Mouse (Mus musculus) ovary, postnatal 10 days (tissue): Measurements from ENCODE around the gene Zdhhc14.
A peak's percentile ranks its signal among the peaks of the same experiment; 100 is the strongest.

Source experiments
- DNase-seq: peaks from one replicate; pipeline ENCODE4 v3.0.0; 2022; ENCODE audit warnings: low spot score

Gene Zdhhc14

DNA sequence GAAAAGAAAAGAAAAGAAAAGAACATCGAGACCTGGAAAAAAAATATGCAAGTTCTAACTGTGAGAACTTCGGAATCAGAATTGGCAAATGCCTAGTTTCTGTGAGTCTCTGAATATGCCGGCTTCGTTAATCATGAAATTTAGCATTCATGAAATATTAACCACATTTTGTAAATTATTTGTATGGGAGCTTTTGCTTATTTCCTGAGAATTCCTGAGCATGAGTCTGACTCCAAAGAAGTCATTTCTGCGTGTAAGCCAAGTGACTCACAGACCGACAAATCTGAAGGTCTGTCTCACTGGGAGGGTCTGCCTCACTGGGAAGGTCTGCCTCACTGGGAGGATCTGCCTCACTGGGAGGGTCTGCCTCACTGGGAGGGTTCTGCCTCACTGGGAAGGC lies 248.7 kb downstream of the Zdhhc14 start:
- DNase-seq = no peak

DNA sequence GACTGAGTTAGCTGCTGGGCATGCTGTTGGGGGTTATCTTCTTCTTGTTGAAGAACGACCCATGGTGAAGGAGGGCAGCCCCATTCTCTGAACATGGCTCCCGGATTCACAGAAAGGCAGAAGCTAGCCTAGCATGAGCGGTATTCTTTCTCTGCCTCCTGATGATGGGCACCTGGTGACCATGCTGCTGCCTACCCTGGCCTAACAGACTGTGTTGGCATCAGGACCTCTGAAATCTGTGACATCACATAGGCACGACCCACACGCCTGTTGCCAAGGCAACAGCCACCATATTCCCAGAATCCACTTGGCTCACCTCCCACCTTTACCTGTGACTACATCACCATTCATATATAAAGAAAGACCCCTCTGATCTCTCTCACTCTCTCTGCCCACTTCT lies 251.7 kb downstream of the Zdhhc14 start:
- DNase-seq = no peak

DNA sequence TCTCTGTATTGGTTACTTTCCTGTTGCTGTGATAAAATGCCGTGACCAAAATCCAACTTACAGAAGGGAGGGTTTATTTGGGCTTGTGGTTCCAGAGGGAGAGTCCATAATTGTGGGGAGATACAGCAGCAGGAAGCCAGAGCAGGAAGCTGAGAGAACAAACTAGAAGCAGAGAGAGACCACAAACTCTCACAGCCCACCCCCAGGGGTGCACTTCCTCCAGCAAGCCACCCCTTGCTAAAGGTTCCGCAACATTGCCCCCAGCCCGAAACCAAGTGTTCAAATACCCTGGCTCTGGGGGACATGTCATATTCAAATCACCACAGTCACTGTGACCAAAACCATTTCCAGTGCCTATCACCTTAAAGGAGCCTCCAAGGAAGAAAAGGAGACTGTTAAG lies 254.0 kb downstream of the Zdhhc14 start:
- DNase-seq = no peak

DNA sequence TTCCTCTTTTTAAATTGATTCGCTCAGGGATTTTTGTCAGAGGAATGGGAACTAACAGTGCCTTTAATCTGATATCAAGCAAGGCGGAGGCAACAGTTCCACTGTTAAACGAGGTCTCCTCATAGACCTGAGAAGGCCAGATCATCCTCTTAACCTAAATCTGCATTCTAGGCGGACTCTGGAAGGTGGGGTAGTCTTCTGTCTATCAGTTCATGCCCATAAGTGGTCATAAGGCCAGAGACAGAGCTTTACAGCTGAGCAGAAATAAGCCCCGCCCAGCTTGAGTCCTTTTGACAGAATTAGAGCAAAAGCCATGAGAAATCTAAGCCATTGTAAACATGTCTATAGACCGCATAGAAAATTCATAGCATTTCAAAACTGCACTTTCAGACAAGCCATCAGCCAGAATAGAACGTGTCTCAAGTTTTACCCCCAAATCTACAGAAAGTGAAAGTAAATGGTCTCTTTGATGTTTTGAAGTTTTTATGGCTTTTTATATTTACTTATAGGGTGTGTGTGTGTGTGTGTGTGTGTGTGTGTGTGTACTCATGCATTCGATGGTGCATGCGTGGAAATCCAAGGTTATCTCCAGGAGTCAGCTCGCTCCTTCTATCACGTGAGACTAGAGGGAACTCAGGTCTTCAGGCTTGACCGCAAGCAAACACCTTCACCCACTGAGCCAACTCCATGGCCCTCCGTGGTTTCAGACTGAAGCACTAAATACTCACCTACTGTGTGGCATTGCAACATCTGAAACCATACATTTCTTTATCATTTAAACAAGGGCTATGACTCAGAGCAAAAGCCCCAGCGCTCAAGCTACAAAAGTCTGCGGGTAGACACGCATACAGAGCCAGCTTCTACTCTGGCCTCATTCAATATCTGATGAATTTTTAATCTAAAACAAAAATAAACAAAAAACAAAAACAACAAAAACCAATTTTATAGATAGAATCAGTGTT lies 255.5 kb downstream of the Zdhhc14 start:
- no peak for DNase-seq

DNA sequence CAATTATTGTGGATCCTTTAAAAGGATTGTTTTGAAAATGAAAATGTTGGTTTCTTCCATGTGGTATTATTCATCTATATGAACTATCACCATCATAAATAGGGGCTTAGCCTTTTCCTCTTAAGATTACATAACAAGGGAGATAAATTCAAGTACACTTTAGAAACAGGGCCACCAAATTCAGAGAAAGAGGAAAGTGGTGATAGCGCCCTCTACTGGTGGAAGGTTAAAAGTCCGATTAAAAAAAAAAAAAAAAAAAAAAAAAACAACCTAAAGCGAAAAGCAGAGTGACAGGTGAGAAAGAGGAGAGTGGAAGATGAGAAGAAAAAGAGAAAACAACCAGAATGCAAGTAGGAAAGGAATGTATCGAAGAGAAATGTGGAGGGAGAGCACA lies 256.1 kb downstream of the Zdhhc14 start:
- no peak for DNase-seq

DNA sequence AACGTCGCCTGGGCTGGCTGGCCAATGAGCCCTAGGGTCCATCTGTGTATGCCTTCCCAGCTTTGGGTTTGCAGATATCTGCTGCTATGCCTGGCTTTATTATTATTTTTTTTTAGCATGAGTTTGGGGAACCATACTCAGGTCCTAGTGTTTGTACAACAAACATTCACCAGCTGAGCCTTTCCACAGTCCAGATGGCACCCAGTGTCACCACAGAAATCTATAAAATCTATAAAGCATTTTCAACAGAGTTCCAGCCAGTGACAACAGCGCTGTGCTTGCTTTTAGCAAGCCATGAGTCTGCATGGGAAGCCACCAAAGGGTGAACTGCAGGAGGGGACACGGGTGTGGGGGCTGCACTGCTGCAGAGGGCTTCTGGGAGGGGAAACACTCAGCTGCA lies 257.9 kb downstream of the Zdhhc14 start:
- no peak for DNase-seq

DNA sequence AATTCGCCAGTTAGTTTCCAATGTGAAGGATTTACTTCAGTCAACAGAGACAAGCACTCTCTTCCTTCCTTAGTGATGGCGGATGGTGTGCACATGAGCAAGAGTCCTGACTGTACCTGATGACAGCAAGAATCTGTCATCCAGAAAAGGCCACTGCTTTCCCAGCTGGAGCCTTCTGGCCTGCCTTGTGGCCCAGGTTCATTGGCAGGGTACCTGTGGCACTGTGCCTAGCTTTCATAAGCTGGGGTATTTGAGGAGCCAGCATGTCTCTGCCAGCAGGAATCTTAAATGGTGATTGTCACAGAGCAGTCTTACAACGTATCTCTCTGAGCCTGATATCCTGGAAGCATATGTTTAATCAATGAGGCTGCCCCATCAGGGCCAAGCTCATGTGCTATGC lies 258.7 kb downstream of the Zdhhc14 start:
- DNase-seq = no peak

DNA sequence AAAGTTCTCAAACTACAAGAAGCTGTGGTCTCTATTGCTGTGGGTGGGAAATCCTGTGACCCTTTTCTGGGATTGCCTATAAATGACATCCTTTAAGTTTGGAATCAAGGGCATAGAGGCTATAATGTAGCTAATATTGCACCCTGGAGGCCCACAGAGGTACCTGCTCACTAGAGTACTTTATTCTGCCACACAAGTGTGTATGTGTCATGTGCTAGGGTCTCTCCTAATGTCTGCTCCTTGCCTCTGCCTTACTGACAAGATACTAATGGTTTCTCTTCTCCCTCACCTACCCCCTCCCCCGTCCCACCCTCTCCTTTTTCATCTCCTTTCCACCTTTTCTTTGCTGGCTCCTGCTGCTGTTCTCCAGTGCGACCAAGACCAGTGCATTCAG lies 260.0 kb downstream of the Zdhhc14 start:
- no peak for DNase-seq

DNA sequence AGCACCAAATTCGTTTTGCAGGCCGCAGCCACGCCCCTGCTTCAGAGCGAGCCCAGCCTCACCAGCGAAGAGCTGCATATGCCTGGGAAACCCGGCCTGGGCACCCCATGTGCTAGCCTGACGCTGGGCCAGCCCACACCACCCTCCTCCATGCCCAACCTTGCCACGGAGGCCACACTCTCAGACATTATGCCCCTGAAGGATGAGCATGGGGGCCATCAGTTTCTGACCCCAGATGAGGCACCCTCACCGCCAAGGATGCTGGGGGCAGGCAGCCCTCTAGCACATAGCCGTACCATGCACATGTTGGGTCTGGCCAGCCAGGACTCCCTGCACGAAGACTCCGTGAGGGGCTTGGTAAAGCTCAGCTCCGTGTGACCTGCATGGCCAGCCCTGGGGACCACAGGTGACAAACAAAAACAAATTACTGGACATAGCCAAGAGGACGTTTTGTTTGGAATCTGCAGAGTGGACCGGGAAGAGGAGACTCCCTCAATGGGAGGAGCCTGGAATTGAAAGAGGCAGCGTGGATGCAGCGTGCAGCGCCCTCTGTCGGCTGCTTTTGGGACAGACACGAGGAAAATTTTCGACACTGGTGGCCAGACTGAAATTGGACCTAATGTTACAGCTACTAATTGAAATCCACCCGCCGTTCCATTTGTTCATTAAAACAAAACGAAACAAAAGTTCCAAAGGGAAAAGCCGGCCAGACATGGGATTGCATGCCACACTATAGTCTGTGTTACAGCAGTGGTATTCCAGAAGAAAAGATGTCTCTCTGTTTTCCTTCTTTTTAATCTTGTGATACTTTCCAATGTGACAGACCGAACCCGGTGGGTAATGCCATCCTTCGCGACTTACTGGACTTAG lies 260.6 kb downstream of the Zdhhc14 start:
- DNase-seq = peak; percentile 75

DNA sequence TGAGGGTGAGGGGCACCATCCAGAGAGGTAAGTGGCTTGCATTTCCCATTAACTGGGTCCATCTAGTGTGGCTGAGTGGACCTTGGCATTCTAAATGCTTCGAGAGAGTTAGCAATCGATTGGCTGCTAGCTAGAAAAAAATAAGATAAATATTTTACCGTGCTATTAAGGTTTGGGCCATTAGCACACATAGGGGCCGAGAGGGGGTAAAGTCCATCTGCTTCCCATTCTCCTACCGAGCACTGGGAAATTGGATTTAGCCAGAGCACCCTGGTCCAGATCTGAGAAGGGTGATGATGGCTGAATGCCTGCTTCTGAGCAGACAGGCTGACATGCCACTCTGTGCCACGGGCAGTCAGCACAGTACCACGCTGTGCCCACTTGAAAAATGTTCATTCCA lies 263.1 kb downstream of the Zdhhc14 start:
- no peak for DNase-seq

DNA sequence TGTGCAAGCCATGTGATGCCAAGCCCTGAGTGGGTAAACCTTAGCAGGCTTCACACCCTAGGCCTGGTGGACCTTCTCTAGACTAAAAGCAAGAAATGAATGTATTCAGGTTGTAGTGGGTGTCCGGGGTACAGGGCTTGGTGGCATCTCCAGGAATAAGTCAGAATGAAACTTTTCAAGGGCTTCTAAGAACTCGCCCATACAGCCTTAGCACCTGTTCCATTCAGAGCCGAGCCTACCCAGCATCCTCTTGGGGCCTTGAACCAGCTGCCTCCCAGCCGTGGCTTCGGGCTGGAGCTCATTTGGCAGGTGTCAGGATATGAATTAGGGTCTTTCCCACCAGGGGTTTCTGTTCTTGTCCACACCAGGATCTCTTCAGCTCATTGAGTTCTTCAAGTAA lies 263.7 kb downstream of the Zdhhc14 start:
- DNase-seq = no peak

DNA sequence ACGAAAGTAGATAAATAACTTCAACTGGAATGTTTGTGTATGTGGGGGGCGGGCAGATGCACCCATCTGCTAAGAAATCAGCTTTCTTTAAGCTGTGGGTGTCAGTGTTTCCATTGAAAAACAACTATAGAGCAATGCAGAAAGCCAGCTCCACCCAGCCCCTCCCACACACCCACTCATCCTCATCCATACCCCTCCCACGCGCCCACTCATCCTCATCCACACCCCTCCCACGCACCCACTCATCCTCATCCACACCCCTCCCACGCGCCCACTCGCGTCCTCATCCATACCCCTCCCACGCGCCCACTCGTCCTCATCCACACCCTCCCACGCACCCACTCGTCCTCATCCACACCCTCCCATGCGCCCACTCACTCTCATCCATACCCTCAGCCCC lies 264.5 kb downstream of the Zdhhc14 start:
- DNase-seq = no peak

DNA sequence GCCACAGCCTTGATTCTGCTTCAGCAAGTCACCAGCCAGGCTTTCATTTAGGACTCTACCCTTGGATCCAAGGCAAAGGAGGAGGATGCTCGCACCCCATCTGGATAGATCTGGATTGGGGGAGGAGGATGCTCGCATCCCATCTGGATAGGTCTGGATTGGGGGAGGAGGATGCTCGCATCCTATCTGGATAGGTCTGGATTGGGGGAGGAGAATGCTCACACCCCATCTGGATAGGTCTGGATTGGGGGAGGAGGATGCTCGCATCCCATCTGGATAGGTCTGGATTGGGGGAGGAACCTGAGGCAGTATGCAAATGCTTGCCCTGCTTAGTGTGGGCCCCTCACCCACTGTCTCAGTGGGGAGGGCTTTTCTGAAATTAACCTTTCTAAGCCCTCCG lies 271.4 kb downstream of the Zdhhc14 start:
- DNase-seq = no peak

DNA sequence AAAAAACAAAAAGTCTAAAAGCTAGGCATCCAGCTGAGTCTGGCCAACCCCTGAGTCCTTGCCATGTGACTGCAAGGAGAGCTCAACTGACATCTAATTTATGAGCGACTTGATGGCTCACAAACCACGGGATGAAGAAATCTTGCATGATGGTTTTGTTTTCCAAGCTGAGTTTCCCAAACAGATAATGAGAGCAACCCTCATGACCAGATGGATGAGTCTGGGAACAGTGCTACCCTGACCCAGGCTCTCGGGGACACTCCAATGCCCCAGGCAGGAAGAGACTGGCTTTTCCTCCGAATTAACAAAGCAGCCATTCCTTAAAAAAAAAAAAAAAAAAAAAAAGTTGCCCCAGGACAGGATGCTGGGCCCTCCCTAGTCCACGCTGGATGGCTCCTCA lies 271.9 kb downstream of the Zdhhc14 start:
- no peak for DNase-seq

DNA sequence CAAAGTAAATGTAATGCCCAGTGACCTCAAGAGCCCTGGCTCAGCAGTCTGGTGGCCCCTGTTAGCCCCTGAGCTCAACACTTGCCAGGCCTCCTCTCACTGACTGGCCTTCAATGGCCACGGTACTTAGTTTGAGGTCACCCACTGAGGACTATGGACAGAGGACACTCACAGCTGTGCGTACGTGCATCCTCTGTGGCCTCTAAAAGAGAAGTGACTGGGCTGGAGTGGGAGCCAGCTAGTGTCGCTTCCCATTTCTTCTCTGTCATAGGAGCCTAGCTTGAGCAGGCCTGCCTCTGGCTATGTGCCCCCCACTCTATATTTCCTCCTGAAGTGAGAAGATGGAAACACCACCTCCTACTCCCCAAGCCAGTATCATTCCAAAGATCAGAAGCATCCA lies 273.4 kb downstream of the Zdhhc14 start:
- no peak for DNase-seq

DNA sequence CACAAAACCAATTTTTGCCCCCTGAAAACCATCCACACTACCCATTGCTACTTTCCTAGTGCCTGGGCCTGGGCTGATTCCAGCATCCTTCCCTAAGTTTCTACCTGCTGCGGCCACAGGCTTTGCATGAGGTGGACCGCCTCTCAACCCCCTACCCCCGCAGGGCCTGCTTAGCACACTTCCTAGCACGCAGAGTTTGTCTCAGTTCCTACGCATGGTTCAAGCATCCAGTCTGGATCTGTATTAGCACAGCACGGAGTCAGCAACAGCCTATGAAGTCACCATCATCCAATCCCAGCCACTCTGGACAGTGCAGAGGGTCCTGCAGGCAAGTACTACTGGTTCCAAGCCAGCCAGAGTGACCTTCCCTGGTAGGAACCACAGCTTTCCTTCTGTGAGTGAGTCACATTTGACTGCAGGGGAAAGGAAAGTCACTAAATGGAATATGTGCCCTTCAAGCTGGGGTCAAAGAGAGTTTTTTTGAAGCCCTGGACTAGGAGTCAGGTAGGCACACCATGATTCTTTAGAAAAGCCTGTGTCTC lies 275.9 kb downstream of the Zdhhc14 start:
- no peak for DNase-seq

DNA sequence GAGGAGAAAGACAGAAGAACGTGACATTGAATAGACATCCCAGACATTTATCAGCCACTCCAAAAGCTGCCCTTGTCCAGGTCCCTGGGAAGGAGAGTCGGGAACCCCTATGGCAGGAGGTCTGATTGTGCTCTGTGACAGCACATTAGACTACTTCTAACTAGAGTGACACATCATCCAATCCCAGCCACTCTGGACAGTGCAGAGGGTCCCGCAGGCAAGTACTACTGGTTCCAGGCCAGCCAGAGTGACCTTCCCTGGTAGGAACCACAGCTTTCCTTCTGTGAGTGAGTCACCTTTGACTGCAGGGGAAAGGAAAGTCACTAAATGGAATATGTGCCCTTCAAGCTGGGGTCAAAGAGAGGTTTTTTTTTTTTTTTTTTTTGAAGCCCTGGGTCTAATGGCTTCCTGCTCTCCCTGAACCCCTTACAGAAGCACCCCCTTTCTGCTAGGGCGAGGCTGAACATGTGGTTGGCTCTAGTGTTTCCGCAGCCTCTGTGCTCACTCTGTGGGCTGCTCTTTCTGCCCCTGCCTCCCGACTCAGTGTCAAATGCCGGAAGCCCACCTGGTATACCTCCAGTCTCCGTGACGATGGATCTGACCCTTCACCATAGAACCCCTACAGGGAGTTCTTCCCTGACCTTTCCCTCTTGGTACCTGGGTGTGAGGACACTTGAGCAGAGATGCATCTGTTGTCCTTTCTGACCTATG lies 276.6 kb downstream of the Zdhhc14 start:
- no peak for DNase-seq

DNA sequence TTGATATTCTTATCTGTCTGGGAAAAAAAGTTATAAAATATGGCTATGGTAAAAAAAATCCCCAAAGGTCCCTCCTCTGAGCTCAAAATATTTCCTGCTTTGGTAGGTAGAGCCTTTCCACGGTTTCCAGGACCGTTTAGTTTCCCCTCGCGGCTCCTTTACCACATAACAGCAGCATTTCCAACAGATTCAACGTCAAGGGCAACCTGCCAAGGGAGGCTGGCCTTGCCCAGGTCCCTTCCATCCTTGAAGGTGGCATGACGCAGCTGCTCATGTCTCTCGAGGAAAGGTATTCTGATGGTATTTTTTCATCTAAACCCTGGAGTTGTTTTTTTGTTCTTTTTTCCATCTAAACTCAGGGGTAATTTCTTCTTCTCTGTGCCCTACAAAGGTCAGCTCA lies 277.4 kb downstream of the Zdhhc14 start:
- DNase-seq = peak; percentile 31

DNA sequence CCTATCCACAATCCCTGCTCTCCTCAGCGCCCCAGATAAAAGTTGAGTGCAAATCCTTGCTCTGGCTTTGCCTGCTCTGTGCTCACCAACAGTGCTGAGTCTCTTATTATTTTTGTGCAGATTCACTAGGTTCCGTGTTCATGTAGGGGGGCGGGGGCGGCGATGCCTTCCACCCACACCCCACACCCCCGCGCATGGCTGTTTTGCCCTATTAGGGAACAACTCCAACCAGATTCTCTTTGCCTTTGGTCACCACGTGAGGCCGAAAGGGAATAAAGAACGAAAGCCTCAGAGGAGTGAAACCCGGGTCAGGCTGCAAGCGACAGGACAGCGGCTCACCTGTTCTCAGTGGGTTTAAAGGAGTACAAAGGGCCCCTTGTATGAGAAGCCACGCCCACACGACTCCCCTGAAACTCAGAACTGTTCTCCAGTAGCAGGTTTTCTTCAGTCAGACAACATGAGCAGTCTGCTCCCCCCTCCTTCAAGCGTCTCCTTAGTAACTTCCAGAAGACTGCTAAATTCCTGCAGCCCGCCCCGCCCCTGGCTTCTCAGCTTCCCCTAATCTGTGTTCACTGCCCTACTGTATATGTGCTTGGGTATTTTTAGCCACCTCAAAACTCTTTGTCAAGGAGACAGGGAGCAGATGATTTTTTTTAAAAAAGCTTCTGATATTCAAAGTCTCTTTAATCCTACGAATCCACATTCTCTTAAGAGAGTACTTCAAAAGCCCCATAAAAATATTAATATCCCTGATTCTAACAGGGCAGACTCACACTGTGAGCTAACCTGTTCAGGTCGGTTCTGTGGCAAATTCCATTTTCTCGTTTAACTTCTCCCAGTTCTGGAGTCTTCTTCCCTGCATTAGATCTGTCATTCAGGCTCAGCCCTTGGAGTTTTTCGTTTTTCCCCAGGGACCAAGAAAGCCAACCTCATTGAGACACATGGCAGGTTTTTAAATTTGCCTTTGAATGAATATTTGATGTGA lies 278.2 kb downstream of the Zdhhc14 start:
- peak; percentile 34 for DNase-seq

DNA sequence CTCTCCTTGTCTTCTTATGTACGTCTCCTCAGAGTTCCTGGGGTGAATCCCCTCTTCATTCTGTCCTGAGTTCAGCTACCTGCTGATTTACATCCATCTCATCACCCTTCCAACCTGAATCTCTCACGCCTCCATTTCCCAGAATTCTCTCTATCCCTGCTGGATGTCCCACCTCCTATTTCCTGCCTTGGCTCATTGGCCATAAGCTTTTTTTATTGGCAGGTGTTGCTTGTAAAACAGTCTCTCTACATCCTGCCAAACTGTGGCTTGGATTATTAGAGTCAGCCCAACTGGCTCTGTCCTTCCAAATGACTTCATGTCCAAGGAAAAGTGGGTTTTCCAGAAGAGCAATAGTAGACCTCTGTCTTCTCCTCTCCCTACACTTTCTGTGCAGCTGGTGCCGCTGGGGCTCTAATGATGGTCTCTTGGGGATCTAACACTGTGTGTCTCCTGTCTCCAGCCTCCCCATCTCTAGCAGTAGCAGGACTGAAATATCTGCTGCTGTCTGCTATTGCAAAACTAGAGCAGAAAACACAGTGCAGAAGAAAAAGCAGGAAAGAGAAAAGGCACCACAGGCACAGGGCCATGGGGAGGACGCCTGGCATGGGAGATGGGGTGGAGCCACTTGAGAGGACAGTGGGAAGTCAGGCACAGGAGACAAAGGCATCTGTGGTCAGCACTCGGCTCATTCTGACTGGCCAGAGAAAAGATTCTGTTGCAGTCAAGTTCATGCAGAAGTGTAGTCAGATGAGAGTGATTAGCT lies 288.0 kb downstream of the Zdhhc14 start:
- no peak for DNase-seq
